Mouse (Mus musculus): ENCODE results near the gene Opa3. TPM values are rescaled to one million over a fixed set of nuclear protein-coding genes. Genes with fewer than 3 reads are reported as not detected.

Opa3 gene
- polyA plus RNA-seq, 1 experiment from 2014 or later: 29.7 TPM

DNA sequence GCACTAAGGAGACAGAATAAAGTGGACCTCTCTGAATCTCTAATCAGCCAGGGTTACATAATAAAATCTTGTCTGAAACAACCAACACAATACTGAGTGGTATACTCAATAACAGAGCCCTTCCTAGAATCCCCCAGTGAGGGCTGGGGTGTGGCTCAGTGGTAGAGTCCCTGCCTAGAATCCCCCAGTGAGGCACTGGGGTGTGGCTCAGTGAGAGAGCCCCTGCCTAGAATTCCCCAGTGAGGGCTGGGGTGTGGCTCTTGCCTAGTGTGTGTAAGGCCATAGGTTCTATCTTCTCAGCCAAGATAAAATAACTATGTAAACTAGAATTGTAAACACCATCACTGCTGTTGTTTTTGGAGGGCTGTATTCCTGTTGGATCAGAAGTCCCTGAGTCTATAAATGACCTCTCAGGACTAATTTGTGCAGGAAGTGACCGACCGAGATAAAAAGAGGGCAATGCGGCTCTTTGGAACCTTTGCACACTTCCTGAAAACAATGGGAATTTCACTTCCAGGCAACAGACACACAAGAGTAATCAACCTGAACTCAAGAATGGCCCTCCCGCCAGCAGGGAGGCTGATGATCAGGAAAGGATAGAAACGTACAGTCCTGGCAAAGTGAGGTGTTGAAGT lies 17.0 kb upstream of the Opa3 start:
- Histone ChIP-seq H3K4me3 (ENCODE audit: low read depth, low read length) (no peak overlapping the region), H3K27ac (replicated peaks; ENCODE audit: low read depth, low read length) (no peak overlapping the region), H3K9ac (ENCODE audit: low read depth, low read length) (no peak overlapping the region), H3K4me2 (ENCODE audit: low read depth, low read length) (no peak overlapping the region), H3K4me1 (ENCODE audit: control insufficient read depth, insufficient read depth, low read length) (peaks cover 3% of the 10 kb centered on the region; the same call in 1 of the 2 replicates), H3K36me3 (ENCODE audit: control insufficient read depth, insufficient read depth, low read length) (0 out of 2 replicates have a peak, but pooled peaks cover under 1% of the 10 kb centered on the region), H3K9me3 (ENCODE audit: control insufficient read depth, low read length) (0 out of 2 replicates have a peak, but pooled peaks cover 5% of the 10 kb centered on the region), H3K27me3 (replicated peaks; ENCODE audit: control insufficient read depth, insufficient read depth, low read length) (no peaks in the 10 kb centered on the region; the same call in 1 of the 2 replicates)
- no peak for ATAC-seq (ENCODE audit: low read depth)
- DNase-seq (ENCODE audit: low spot score): no peak
- WGBS: 64% methylated on average over 5 of the region's 5 CpGs

- Histone ChIP-seq H3K27ac (replicated peaks; ENCODE audit: low read depth, low read length) (no peak within 1 kb of the TSS), H3K4me3 (ENCODE audit: low read depth, low read length) (peak within 1 kb of the TSS; percentile 49), H3K36me3 (ENCODE audit: control insufficient read depth, insufficient read depth, low read length) (no peaks in the 10 kb centered on the region), H3K9me3 (ENCODE audit: control insufficient read depth, low read length) (0 out of 2 replicates have a peak, but pooled peaks cover 5% of the 10 kb centered on the region), H3K4me2 (ENCODE audit: low read depth, low read length) (peak within 1 kb of the TSS; percentile 75), H3K4me1 (ENCODE audit: control insufficient read depth, insufficient read depth, low read length) (peaks cover 3% of the 10 kb centered on the region; the same call in 1 of the 2 replicates), H3K27me3 (replicated peaks; ENCODE audit: control insufficient read depth, insufficient read depth, low read length) (no peaks in the 10 kb centered on the region; the same call in 1 of the 2 replicates), H3K9ac (ENCODE audit: low read depth, low read length) (peak within 1 kb of the TSS; percentile 62)
- 6% methylated on average over 7 of the region's 30 CpGs for WGBS
- peak; percentile 40 for DNase-seq (ENCODE audit: low spot score)
- ATAC-seq (ENCODE audit: low read depth): peak; percentile 82
Measured at GRCm38 (mm10) chr7:19211996-19212755, 16.0 kb upstream of the Opa3 start, which contains the start of gene Gpr4. Gene Gpr4 (plus strand): TSS chr7:19212538.

DNA sequence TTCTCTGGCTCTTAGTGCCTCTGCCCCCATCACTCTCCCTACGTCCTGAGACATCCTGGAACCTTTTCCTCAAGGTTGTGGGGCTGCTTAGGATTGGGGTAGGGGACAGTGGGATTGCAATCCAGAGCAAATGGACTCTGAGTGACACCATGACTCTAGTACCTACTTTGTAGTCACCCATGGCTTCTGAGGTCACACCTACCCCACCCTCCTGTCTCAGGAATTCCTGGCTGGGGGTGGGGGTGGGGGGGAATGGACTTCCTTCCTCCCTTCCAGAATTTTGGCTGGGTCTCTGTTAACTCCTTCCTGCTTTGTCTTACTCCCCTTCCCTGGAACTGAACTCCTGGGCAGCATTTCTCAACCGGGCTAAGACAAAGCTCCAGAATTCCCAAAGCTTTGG lies 14.7 kb upstream of the Opa3 start:
- Histone ChIP-seq H3K9ac (ENCODE audit: low read depth, low read length) (no peak overlapping the region), H3K4me2 (ENCODE audit: low read depth, low read length) (no peak overlapping the region), H3K4me3 (ENCODE audit: low read depth, low read length) (no peak overlapping the region), H3K36me3 (ENCODE audit: control insufficient read depth, insufficient read depth, low read length) (no peaks in the 10 kb centered on the region), H3K27me3 (replicated peaks; ENCODE audit: control insufficient read depth, insufficient read depth, low read length) (no peaks in the 10 kb centered on the region; the same call in 1 of the 2 replicates), H3K4me1 (ENCODE audit: control insufficient read depth, insufficient read depth, low read length) (peaks cover 3% of the 10 kb centered on the region; the same call in 1 of the 2 replicates), H3K27ac (replicated peaks; ENCODE audit: low read depth, low read length) (no peak overlapping the region), H3K9me3 (ENCODE audit: control insufficient read depth, low read length) (0 out of 2 replicates have a peak, but pooled peaks cover 5% of the 10 kb centered on the region)
- DNase-seq (ENCODE audit: low spot score) (no peak), ATAC-seq (ENCODE audit: low read depth) (no peak)
- 74% methylated on average over 2 of the region's 2 CpGs for WGBS

DNA sequence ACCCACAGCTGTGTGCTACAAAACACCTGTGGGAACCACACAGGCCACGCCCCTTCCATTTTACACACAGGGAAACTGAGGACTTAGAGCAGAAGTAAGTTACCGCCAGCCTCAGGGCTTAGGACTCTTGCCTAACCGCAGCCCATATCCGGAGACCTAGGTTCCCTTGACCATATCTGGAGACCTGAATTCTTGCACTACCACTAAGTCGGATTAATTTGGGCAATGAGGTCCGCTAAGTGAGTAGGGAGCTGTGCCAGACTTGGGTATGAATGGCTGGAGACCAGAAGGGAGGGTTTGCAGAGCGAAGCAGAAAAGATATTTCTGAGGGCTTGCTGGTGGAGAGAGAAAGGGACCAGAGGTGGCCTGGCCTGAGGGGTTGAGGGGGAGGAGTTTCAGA lies 13.8 kb upstream of the Opa3 start:
- ATAC-seq (ENCODE audit: low read depth) (no peak), DNase-seq (ENCODE audit: low spot score) (no peak)
- H3K4me2 ChIP-seq (ENCODE audit: low read depth, low read length): no peak overlapping the region
- no peak overlapping the region for H3K9ac ChIP-seq (ENCODE audit: low read depth, low read length)
- 0 out of 2 replicates have a peak, but pooled peaks cover 5% of the 10 kb centered on the region for H3K9me3 ChIP-seq (ENCODE audit: control insufficient read depth, low read length)
- H3K27me3 ChIP-seq (replicated peaks; ENCODE audit: control insufficient read depth, insufficient read depth, low read length): no peaks in the 10 kb centered on the region; the same call in 1 of the 2 replicates
- H3K36me3 ChIP-seq (ENCODE audit: control insufficient read depth, insufficient read depth, low read length): no peaks in the 10 kb centered on the region
- 59% methylated on average over 7 of the region's 7 CpGs for WGBS
- no peak overlapping the region for H3K27ac ChIP-seq (replicated peaks; ENCODE audit: low read depth, low read length)
- H3K4me1 ChIP-seq (ENCODE audit: control insufficient read depth, insufficient read depth, low read length): peaks cover 3% of the 10 kb centered on the region; the same call in 1 of the 2 replicates
- no peak overlapping the region for H3K4me3 ChIP-seq (ENCODE audit: low read depth, low read length)

DNA sequence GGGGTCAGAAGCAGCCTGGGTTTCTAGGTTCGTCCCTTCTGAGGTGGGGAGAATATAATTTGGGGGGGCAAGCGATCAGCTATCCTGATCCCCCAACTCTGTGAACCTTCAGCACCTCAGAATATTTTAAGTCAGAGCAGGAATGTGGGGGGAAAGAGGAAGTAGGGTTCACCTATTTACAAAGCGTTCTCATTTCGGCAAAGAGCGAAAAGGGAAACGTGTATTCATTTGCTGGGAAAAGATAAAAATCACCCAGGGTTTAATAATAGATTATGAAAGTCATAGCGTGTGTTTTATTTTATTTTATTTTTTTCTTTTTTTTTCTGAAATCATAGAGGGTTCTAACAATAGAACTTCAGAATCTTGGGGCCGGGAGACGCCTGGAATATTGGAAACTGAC lies 13.2 kb upstream of the Opa3 start:
- H3K4me2 ChIP-seq (ENCODE audit: low read depth, low read length): no peak overlapping the region
- no peak for DNase-seq (ENCODE audit: low spot score)
- 57% methylated on average over 9 of the region's 9 CpGs for WGBS
- H3K27me3 ChIP-seq (replicated peaks; ENCODE audit: control insufficient read depth, insufficient read depth, low read length): no peaks in the 10 kb centered on the region; the same call in 1 of the 2 replicates
- H3K4me3 ChIP-seq (ENCODE audit: low read depth, low read length): no peak overlapping the region
- H3K36me3 ChIP-seq (ENCODE audit: control insufficient read depth, insufficient read depth, low read length): no peaks in the 10 kb centered on the region
- no peak overlapping the region for H3K9ac ChIP-seq (ENCODE audit: low read depth, low read length)
- ATAC-seq (ENCODE audit: low read depth): no peak
- no peak overlapping the region for H3K27ac ChIP-seq (replicated peaks; ENCODE audit: low read depth, low read length)
- H3K9me3 ChIP-seq (ENCODE audit: control insufficient read depth, low read length): 0 out of 2 replicates have a peak, but pooled peaks cover 2% of the 10 kb centered on the region
- peaks cover 3% of the 10 kb centered on the region; the same call in 1 of the 2 replicates for H3K4me1 ChIP-seq (ENCODE audit: control insufficient read depth, insufficient read depth, low read length)

GRCm38 (mm10) chr7:19217492-19217891 lies 10.6 kb upstream of the Opa3 start:
- 66% methylated on average over 5 of the region's 5 CpGs for WGBS
- H3K9ac ChIP-seq (ENCODE audit: low read depth, low read length): no peak overlapping the region
- ATAC-seq (ENCODE audit: low read depth) (no peak), DNase-seq (ENCODE audit: low spot score) (no peak)
- H3K4me3 ChIP-seq (ENCODE audit: low read depth, low read length): no peak overlapping the region
- no peak overlapping the region for H3K27ac ChIP-seq (replicated peaks; ENCODE audit: low read depth, low read length)
- peaks cover 3% of the 10 kb centered on the region; the same call in 1 of the 2 replicates for H3K4me1 ChIP-seq (ENCODE audit: control insufficient read depth, insufficient read depth, low read length)
- H3K36me3 ChIP-seq (ENCODE audit: control insufficient read depth, insufficient read depth, low read length): no peaks in the 10 kb centered on the region
- no peaks in the 10 kb centered on the region; the same call in 1 of the 2 replicates for H3K27me3 ChIP-seq (replicated peaks; ENCODE audit: control insufficient read depth, insufficient read depth, low read length)
- no peak overlapping the region for H3K4me2 ChIP-seq (ENCODE audit: low read depth, low read length)
- no peaks in the 10 kb centered on the region for H3K9me3 ChIP-seq (ENCODE audit: control insufficient read depth, low read length)

DNA sequence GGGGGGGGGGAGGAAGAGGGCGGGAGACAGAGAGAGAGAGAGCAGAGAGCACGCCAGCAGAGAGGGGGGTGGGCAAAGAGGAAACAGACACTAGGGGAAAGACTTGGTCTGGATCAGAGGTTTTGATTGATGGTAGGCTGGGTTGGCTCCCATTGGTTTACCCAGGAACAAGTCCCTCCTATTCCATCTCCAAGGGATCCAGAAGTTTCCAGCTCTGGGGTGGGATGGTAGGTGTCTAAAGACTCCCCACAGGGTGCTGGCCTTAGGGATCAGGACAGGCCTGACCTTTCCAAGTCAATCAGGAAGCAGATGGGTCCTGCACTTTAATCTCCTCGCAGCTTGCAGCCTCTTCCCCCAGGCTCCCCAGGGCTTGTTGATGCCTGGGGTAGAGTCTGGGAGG lies 10.2 kb upstream of the Opa3 start:
- H3K36me3 ChIP-seq (ENCODE audit: control insufficient read depth, insufficient read depth, low read length): no peaks in the 10 kb centered on the region
- no peaks in the 10 kb centered on the region for H3K9me3 ChIP-seq (ENCODE audit: control insufficient read depth, low read length)
- H3K27ac ChIP-seq (replicated peaks; ENCODE audit: low read depth, low read length): no peak overlapping the region
- DNase-seq (ENCODE audit: low spot score): no peak
- no peak overlapping the region for H3K4me3 ChIP-seq (ENCODE audit: low read depth, low read length)
- WGBS: 6% methylated on average over 2 of the region's 3 CpGs
- ATAC-seq (ENCODE audit: low read depth): no peak
- no peak overlapping the region for H3K4me2 ChIP-seq (ENCODE audit: low read depth, low read length)
- H3K4me1 ChIP-seq (ENCODE audit: control insufficient read depth, insufficient read depth, low read length): peaks cover 3% of the 10 kb centered on the region; the same call in 1 of the 2 replicates
- H3K27me3 ChIP-seq (replicated peaks; ENCODE audit: control insufficient read depth, insufficient read depth, low read length): no peaks in the 10 kb centered on the region; the same call in 1 of the 2 replicates
- H3K9ac ChIP-seq (ENCODE audit: low read depth, low read length): no peak overlapping the region

GRCm38 (mm10) chr7:19220061-19220460 lies 8.1 kb upstream of the Opa3 start:
- WGBS: 73% methylated on average over 3 of the region's 3 CpGs
- Histone ChIP-seq H3K9ac (ENCODE audit: low read depth, low read length) (no peak overlapping the region), H3K4me2 (ENCODE audit: low read depth, low read length) (no peak overlapping the region), H3K27me3 (replicated peaks; ENCODE audit: control insufficient read depth, insufficient read depth, low read length) (no peaks in the 10 kb centered on the region), H3K4me3 (ENCODE audit: low read depth, low read length) (no peak overlapping the region), H3K9me3 (ENCODE audit: control insufficient read depth, low read length) (no peaks in the 10 kb centered on the region), H3K4me1 (ENCODE audit: control insufficient read depth, insufficient read depth, low read length) (peaks cover 3% of the 10 kb centered on the region; the same call in 1 of the 2 replicates), H3K36me3 (ENCODE audit: control insufficient read depth, insufficient read depth, low read length) (no peaks in the 10 kb centered on the region), H3K27ac (replicated peaks; ENCODE audit: low read depth, low read length) (no peak overlapping the region)
- ATAC-seq (ENCODE audit: low read depth): no peak
- no peak for DNase-seq (ENCODE audit: low spot score)

Measured in embryonic facial prominence, embryonic 14.5 days (tissue).